Mouse (Mus musculus) hematopoietic multipotent progenitor cell, adult 10-12 weeks (in vitro differentiated cells): ENCODE measurements around the gene Olfr873. TPM values are rescaled to one million over a fixed set of nuclear protein-coding genes. Genes with fewer than 3 reads are reported as not detected.

Source experiments
- polyA plus RNA-seq: library from polyadenylated mRNA; stranded (reverse); fragments of >175 nt; gene quantifications from 2 replicates; pipeline ENCODE4 v1.2.3, GENCODE M21; 2012; ENCODE audit warnings: low replicate concordance

The Olfr873 gene
- not detected in 2 replicates for polyA plus RNA-seq

DNA sequence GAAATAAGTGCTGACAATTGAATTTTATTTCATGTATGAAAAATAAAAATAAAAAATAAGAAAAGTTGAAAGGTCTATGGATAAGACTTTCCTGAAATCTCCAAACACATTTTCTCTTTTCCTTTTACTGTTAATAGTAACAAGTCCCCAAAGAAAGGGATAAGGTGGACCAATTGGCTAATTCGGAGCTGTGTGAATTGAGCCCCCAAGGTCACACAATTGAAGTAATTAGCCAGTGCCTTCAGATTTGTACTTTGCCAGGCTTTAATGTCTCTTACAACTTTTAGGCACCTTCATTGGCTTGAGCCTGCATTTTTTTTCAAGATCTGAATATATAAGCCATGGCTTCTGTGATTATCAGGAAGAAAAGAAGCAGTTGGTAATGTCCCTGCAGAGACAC is at the start of gene Olfr873:
Gene Olfr873, plus strand, starts transcription at position 301 of the 400 bp plus-strand sequence.

DNA sequence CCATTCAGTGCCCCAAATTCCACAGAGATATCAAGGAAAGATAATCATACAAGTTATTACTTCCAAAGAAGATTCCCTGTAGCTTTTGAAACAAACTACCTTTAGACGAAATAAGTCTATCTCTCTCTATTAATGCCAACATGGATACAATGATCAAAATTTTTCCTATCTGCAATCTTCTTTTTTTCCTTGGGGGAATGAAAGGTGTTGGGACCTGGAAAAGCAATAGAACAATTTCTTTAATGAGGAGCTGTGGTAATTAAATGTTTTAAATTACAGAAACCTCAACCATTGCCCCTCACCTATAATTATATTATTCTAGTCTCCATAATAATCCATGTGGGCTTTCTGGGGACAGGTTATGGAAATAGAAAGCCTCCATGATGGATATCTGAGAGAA is 16.3 kb upstream of the Olfr873 start, which contains the start of gene Olfr39:
Gene Olfr39, plus strand, starts transcription at position 301 of the 400 bp plus-strand sequence.

DNA sequence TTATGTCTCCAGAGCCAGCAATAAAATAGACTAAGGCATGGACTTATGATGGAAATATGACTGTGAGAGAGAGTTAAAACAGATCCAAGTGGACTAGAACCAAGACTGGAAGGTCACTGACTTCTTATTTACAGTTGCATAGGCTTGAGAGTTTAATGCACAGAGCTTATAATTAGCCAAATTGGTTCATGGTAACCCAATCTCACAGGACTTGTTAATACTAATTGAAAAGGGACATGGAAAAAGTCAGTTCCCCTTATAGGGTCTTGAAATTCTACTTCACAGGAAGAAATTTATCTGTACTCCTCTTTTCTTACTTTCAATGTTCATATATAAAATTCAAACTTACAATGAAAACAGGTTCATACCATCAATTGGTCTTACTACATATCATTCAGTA is 37.7 kb downstream of the Olfr873 start, which contains the start of gene Olfr18:
Gene Olfr18, minus strand, starts transcription at position 101 of the 400 bp plus-strand sequence.

Other genes with a start within 250 kb of the Olfr873 start
- gene Olfr867, start 241.0 kb upstream of the Olfr873 start, polyA plus RNA-seq = not detected in 2 replicates
- gene Olfr868, start 199.9 kb upstream of the Olfr873 start, polyA plus RNA-seq = not detected in 2 replicates
- gene Olfr869, start 169.5 kb upstream of the Olfr873 start, polyA plus RNA-seq = not detected in 2 replicates
- gene Olfr870, start 124.5 kb upstream of the Olfr873 start, polyA plus RNA-seq = not detected in 2 replicates
- not detected in 2 replicates for gene Olfr871, start 86.3 kb upstream of the Olfr873 start, polyA plus RNA-seq
- not detected in 2 replicates for gene Olfr872, start 61.4 kb upstream of the Olfr873 start, polyA plus RNA-seq
- not detected in 2 replicates for gene Olfr39, start 16.2 kb upstream of the Olfr873 start, polyA plus RNA-seq
- gene Olfr18, start 37.6 kb downstream of the Olfr873 start, polyA plus RNA-seq = not detected in 2 replicates
- 0.25 and 1.2 TPM in 2 replicates for gene Zfp560, start 86.6 kb downstream of the Olfr873 start, polyA plus RNA-seq
- 0.29 and 0.77 TPM in 2 replicates for gene Zfp26, start 161.6 kb downstream of the Olfr873 start, polyA plus RNA-seq
- gene Zfp426, start 194.2 kb downstream of the Olfr873 start, polyA plus RNA-seq = 6.2 and 8.7 TPM in 2 replicates
- gene Zfp266, start 222.9 kb downstream of the Olfr873 start, polyA plus RNA-seq = 0.92 and 1.7 TPM in 2 replicates